Mouse (Mus musculus) adrenal gland, postnatal 10 days (tissue): ENCODE data around the gene Scube1. TPM values are rescaled to one million over a fixed set of nuclear protein-coding genes. Genes with fewer than 3 reads are reported as not detected.

ENCODE experiments used
- DNase-seq: peaks from one replicate; pipeline ENCODE4 v3.0.0; 2021; ENCODE audit warnings: mixed read lengths
- long read RNA-seq, 2 experiments: library from polyadenylated mRNA; stranded (forward); transcript quantifications; one replicate each; pipeline ENCODE4 v2.0.0; 2021
- total RNA-seq, 2 experiments: library from RNA; stranded (reverse); gene quantifications; 2 replicates each; pipeline ENCODE4 v1.2.3; 2021

Gene Scube1
- total RNA-seq, result 1 to 10 TPM; 5.5 to 9.4 TPM
- long read RNA-seq, experiment 1, partial matches to known transcripts, result 0 of 2 reads
- long read RNA-seq, experiment 1, other reads (novel, unspliced or antisense), result 1 of 2 reads
- long read RNA-seq, experiment 2, partial matches to known transcripts, result 1 of 6 reads
- long read RNA-seq, experiment 2, other reads (novel, unspliced or antisense), result 3 of 6 reads

GRCm38 (mm10) chr15:83724886-83725269, at the start of gene Scube1:
Gene Scube1, minus strand, starts transcription at chr15:83725021.
- peak; percentile 94 for DNase-seq

- DNase-seq, result no peak
These were observed 48.1 kb upstream of the Scube1 start for GRCm38 (mm10) chr15:83772953-83773352.

- DNase-seq, result peak; percentile 57
These were observed 47.6 kb upstream of the Scube1 start for GRCm38 (mm10) chr15:83772460-83772859.

GRCm38 (mm10) chr15:83771346-83772053, 46.7 kb upstream of the Scube1 start:
- no peak for DNase-seq

GRCm38 (mm10) chr15:83765388-83766029, 40.7 kb upstream of the Scube1 start:
- no peak for DNase-seq

- no peak for DNase-seq
These were observed 36.7 kb upstream of the Scube1 start for GRCm38 (mm10) chr15:83761512-83761911.

- DNase-seq, result peak; percentile 57
These were observed 35.9 kb upstream of the Scube1 start for GRCm38 (mm10) chr15:83760683-83761082.

- peak; percentile 18 for DNase-seq
These were observed 34.1 kb upstream of the Scube1 start for GRCm38 (mm10) chr15:83758958-83759357.

GRCm38 (mm10) chr15:83756742-83757141, 31.9 kb upstream of the Scube1 start:
- peak; percentile 36 for DNase-seq

GRCm38 (mm10) chr15:83749436-83749835, 24.6 kb upstream of the Scube1 start:
- no peak for DNase-seq

GRCm38 (mm10) chr15:83748986-83749385, 24.2 kb upstream of the Scube1 start:
- no peak for DNase-seq

- no peak for DNase-seq
These were observed 21.5 kb upstream of the Scube1 start for GRCm38 (mm10) chr15:83746311-83746710.

GRCm38 (mm10) chr15:83742018-83742417, 17.2 kb upstream of the Scube1 start:
- peak; percentile 27 for DNase-seq

- no peak for DNase-seq
These were observed 16.0 kb upstream of the Scube1 start for GRCm38 (mm10) chr15:83740676-83741422.

- DNase-seq, result peak; percentile 82
These were observed 2.8 kb upstream of the Scube1 start for GRCm38 (mm10) chr15:83727626-83728025.

- DNase-seq, result no peak
These were observed 1.9 kb upstream of the Scube1 start for GRCm38 (mm10) chr15:83726741-83727140.

GRCm38 (mm10) chr15:83725556-83726200, 857 bp upstream of the Scube1 start:
- peak; percentile 13 for DNase-seq

GRCm38 (mm10) chr15:83724160-83724885, 498 bp downstream of the Scube1 start:
- DNase-seq, result peak; percentile 33

- DNase-seq, result no peak
These were observed 9.1 kb downstream of the Scube1 start for GRCm38 (mm10) chr15:83715582-83716228.

- DNase-seq, result no peak
These were observed 12.0 kb downstream of the Scube1 start for GRCm38 (mm10) chr15:83712798-83713197.

- no peak for DNase-seq
These were observed 12.5 kb downstream of the Scube1 start for GRCm38 (mm10) chr15:83712361-83712760.
